Mouse (Mus musculus) fat pad, adult 2 months (tissue): ENCODE results near the gene Ccnd2.

Experiments
- DNase-seq: peaks from one replicate; pipeline ENCODE4 v3.0.0-alpha.2; 2011; ENCODE audit warnings: low read depth, low spot score; ENCODE audit errors: extremely low read depth

Ccnd2 gene

DNA sequence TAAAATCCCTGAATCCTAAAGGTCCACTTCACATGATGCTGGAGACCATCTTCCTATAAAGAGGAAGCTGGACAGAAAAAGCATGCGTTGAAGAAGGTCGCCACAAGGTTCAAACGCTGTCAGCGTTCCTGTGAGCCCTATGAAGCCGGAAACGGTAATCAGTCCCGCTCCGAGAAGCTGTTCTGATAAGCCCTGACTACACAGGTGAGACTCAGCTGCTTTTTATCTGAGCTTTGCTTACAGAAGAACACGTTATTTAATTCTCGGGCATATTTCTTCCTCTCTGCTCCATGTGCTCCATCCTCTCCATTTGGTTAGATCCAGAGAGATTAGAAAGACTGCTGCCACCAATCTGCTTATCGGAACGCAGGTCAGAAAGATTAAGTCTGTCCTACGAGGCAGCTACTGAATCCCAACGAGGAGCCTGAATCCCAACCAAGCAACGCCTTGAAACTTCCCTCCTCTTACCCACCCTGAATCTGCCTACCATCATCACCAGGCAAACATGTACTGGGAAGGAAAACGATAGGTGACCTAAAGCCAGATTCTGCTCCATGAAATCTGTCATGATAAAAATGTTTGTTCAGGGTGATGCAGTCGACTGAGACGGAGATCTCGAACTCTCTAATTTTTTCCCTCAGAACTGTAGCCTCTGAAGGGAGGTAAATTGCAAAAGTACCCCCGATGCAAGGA, 43.5 kb downstream of the Ccnd2 start:
- no peak for DNase-seq

DNA sequence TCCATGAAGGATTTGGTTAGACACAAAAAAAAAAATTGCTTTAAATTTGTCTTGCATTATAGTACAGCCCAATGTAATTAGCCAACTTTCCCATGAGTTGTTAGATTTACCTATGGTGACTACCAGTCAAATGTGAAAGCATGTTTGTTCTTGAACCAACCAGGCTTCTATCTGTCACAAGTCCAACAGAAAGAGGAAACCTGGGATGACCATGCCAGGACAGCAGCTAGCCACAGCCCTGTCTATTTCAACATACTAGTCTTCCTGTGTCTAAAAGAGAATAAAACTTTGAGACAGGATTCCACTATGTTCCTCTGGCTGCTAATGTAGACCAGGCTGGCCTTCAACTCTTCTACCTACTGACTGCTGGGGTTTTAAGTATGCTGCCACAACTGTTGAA, 44.6 kb downstream of the Ccnd2 start:
- DNase-seq, result no peak

GRCm38 (mm10) chr6:127106726-127107125, 45.3 kb downstream of the Ccnd2 start:
- DNase-seq, result peak; percentile 19

GRCm38 (mm10) chr6:127106189-127106588, 45.8 kb downstream of the Ccnd2 start:
- peak; percentile 21 for DNase-seq

- no peak for DNase-seq
Measured at GRCm38 (mm10) chr6:127105107-127105506, 46.9 kb downstream of the Ccnd2 start.

GRCm38 (mm10) chr6:127104396-127105029, 47.5 kb downstream of the Ccnd2 start:
- DNase-seq, result no peak

GRCm38 (mm10) chr6:127103506-127104275, 48.3 kb downstream of the Ccnd2 start:
- no peak for DNase-seq

- no peak for DNase-seq
Measured at GRCm38 (mm10) chr6:127094565-127094964, 57.4 kb downstream of the Ccnd2 start.

GRCm38 (mm10) chr6:127086739-127087138, 65.3 kb downstream of the Ccnd2 start:
- DNase-seq, result no peak

DNA sequence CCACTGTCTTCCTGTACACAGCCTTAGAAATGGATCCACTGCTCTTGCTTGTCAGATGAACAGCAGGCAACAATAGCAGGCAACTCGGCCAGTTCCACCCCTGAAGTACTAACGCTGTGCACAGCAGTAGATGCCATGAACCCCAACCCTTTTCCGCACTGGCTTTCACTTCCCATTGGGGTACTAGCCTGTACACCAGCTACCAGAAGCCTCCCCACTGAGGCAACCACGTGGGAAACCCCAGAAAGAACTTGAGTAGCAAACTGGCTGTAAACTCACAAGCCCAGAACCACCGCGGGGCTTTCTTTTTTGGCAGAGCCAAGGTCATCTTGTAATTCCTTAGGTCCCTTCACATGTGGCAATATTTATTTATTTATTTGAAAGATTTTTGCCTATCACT, 70.2 kb downstream of the Ccnd2 start:
- no peak for DNase-seq

- DNase-seq, result no peak
Measured at GRCm38 (mm10) chr6:127079867-127080731, 71.9 kb downstream of the Ccnd2 start.
